Mouse (Mus musculus): ENCODE data around the gene Rfx1.

DNA sequence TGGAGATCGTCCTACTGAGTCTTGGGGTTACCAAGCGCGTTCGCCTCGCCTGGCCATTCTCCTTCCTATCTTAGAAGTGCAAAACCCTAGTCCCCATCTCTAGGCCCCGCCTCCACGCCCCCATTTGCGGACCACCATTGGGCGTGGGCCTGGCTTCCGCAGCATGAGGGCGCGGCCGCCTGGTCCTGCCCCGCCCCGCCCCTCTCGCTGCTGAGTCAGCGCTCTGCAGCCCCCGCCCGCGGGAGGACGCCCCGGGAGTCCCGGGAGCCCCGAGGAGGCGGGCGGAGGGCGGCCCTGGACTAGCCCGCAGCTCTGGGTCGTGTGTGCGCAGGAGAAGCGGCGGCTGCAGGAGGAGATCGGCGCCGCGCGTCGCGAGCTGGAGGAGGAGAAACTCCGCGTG is 40.8 kb upstream of the Rfx1 start:
- TF ChIP-seq POLR2A (IDR thresholded peaks at IDR 0.05; ENCODE audit: insufficient read depth, low read depth, low read length) (no peak), CTCF (IDR thresholded peaks at IDR 0.05; ENCODE audit: insufficient read depth, low read depth, low read length) (no peak)
